Mouse (Mus musculus) lung, postnatal 25 days (tissue): ENCODE results near the gene Pole4.

ENCODE experiments used
- DNase-seq: peaks from one replicate; pipeline ENCODE4 v3.0.0; 2022; ENCODE audit warnings: low spot score

Gene Pole4

GRCm38 (mm10) chr6:82705221-82705620 lies at the start of gene Pole4:
Pole4 (minus strand) TSS chr6:82705365.
- no peak for DNase-seq

GRCm38 (mm10) chr6:82754769-82755168 lies 49.6 kb upstream of the Pole4 start:
- no peak for DNase-seq

GRCm38 (mm10) chr6:82753638-82754361 lies 48.6 kb upstream of the Pole4 start:
- no peak for DNase-seq

- no peak for DNase-seq
Observed at GRCm38 (mm10) chr6:82753061-82753460, 47.9 kb upstream of the Pole4 start.

- DNase-seq, result no peak
Observed at GRCm38 (mm10) chr6:82751791-82752190, 46.6 kb upstream of the Pole4 start.

- DNase-seq, result no peak
Observed at GRCm38 (mm10) chr6:82751031-82751430, 45.9 kb upstream of the Pole4 start.

GRCm38 (mm10) chr6:82750063-82750462 lies 44.9 kb upstream of the Pole4 start:
- DNase-seq, result no peak

GRCm38 (mm10) chr6:82748106-82748672 lies 43.0 kb upstream of the Pole4 start:
- no peak for DNase-seq

- no peak for DNase-seq
Observed at GRCm38 (mm10) chr6:82747085-82747484, 41.9 kb upstream of the Pole4 start.

- no peak for DNase-seq
Observed at GRCm38 (mm10) chr6:82744553-82744952, 39.4 kb upstream of the Pole4 start.

GRCm38 (mm10) chr6:82741518-82741880 lies 36.3 kb upstream of the Pole4 start:
- no peak for DNase-seq

- no peak for DNase-seq
Observed at GRCm38 (mm10) chr6:82740868-82741517, 35.8 kb upstream of the Pole4 start.

- DNase-seq, result peak; percentile 77
Observed at GRCm38 (mm10) chr6:82740269-82740668, 35.1 kb upstream of the Pole4 start.

GRCm38 (mm10) chr6:82737634-82738540 lies 32.7 kb upstream of the Pole4 start:
- DNase-seq, result no peak

GRCm38 (mm10) chr6:82736626-82737600 lies 31.7 kb upstream of the Pole4 start:
- DNase-seq, result no peak

GRCm38 (mm10) chr6:82735347-82735746 lies 30.2 kb upstream of the Pole4 start:
- peak; percentile 63 for DNase-seq

- no peak for DNase-seq
Observed at GRCm38 (mm10) chr6:82728635-82729034, 23.5 kb upstream of the Pole4 start.

GRCm38 (mm10) chr6:82727206-82727605 lies 22.0 kb upstream of the Pole4 start:
- no peak for DNase-seq

- DNase-seq, result peak; percentile 65
Observed at GRCm38 (mm10) chr6:82723321-82723720, 18.2 kb upstream of the Pole4 start.

- no peak for DNase-seq
Observed at GRCm38 (mm10) chr6:82716126-82716525, 11.0 kb upstream of the Pole4 start.

- DNase-seq, result no peak
Observed at GRCm38 (mm10) chr6:82715653-82716052, 10.5 kb upstream of the Pole4 start.
